Comparison of ENCODE assay signal across 15 mouse cellular contexts in genomic region chr11:44539291-44539930, GRCm38 (mm10). TPM values are rescaled to one million over a fixed set of nuclear protein-coding genes. Genes with fewer than 3 reads are reported as not detected.
DNase-seq lines count a peak whose midpoint lies in the region; ATAC-seq and TF ChIP-seq lines count a peak whose summit lies in the region.
"Had no signal": no experiment of that assay in that cellular context is flagged by ENCODE, and none has a peak within 500 bp of the region (broad histone marks: within the 10 kb centered on the region; RNA-seq: fewer than 3 reads in every experiment).

No protein-coding gene starts in this region.

- H3K9me3 ChIP-seq in liver, embryonic 13.5 days (replicated peaks), result no peaks in the 10 kb centered on the region
- no peaks in the 10 kb centered on the region for H3K9me3 ChIP-seq in liver, embryonic 11.5 days (ENCODE audit: control insufficient read depth, low read length)
- H3K9me3 ChIP-seq in embryonic facial prominence, embryonic 14.5 days (ENCODE audit: control insufficient read depth, low read length), result no peaks in the 10 kb centered on the region
- H3K9me3 ChIP-seq: G1E; neural tube, embryonic 12.5 days had no signal

- H3K4me3 ChIP-seq in liver, embryonic 13.5 days (replicated peaks), result no peak overlapping the region
- H3K4me3 ChIP-seq in liver, embryonic 11.5 days (ENCODE audit: low read depth, low read length), result no peak overlapping the region
- no peak overlapping the region for H3K4me3 ChIP-seq in bone marrow macrophage, adult 2 months (ENCODE audit: insufficient read depth, low read length)
- H3K4me3 ChIP-seq in embryonic facial prominence, embryonic 14.5 days (ENCODE audit: low read depth, low read length), result no peak overlapping the region
- H3K4me3 ChIP-seq in macrophage (ENCODE audit: inconsistent target), result no peak overlapping the region
- H3K4me3 ChIP-seq: neural tube, embryonic 12.5 days had no signal

- peak overlapping the region; percentile 37; the same call in 1 of the 2 replicates for H3K9ac ChIP-seq in liver, embryonic 13.5 days
- H3K9ac ChIP-seq in liver, embryonic 11.5 days (ENCODE audit: low read depth, low read length), result no peak overlapping the region
- no peak overlapping the region for H3K9ac ChIP-seq in embryonic facial prominence, embryonic 14.5 days (ENCODE audit: low read depth, low read length)
- H3K9ac ChIP-seq: neural tube, embryonic 12.5 days had no signal

- peak overlapping the region; percentile 45; the same call in 1 of the 2 replicates for H3K27ac ChIP-seq in liver, embryonic 13.5 days
- no peak overlapping the region for H3K27ac ChIP-seq in liver, embryonic 11.5 days (ENCODE audit: low read depth, low read length)
- peak overlapping the region; percentile 25; the same call in 1 of the 2 replicates for H3K27ac ChIP-seq in bone marrow macrophage, adult 2 months (ENCODE audit: insufficient read depth, low read depth, low read length)
- H3K27ac ChIP-seq in embryonic facial prominence, embryonic 14.5 days (replicated peaks; ENCODE audit: low read depth, low read length), result peak overlapping the region; percentile 47
- H3K27ac ChIP-seq in macrophage, result 0 out of 2 replicates have a peak overlapping the region, but pooled peaks have one; percentile 10
- H3K27ac ChIP-seq: neural tube, embryonic 12.5 days had no signal

- TF ChIP-seq CTCF in bone marrow macrophage, adult 2 months (IDR thresholded peaks at IDR 0.05; ENCODE audit: low read depth, low read length), result no peak

- no peak for DNase-seq in liver, embryonic 13.5 days
- DNase-seq in liver, embryonic 11.5 days (ENCODE audit: low spot score), result no peak
- DNase-seq in embryonic facial prominence, embryonic 14.5 days (ENCODE audit: low spot score), result peak; percentile 49
- no peak for DNase-seq in layer of hippocampus, postnatal 25 days (ENCODE audit: extremely low spot score in 1 of 2, low spot score in 1 of 2)
- DNase-seq in urinary bladder, postnatal 25 days (ENCODE audit: low spot score), result no peak
- DNase-seq in right cerebral cortex, adult 18-20 months, result no peak
- DNase-seq: cerebellum, adult 11 months; gastrocnemius, postnatal 10 days; heart, postnatal 10 days; right cerebral cortex, postnatal 14 days; thymus, adult 18-20 months had no signal

- H3K27me3 ChIP-seq in liver, embryonic 13.5 days, result no peaks in the 10 kb centered on the region
- no peaks in the 10 kb centered on the region for H3K27me3 ChIP-seq in liver, embryonic 11.5 days (replicated peaks; ENCODE audit: control insufficient read depth, insufficient read depth, low read length)
- H3K27me3 ChIP-seq in embryonic facial prominence, embryonic 14.5 days (replicated peaks; ENCODE audit: control insufficient read depth, insufficient read depth, low read length), result no peaks in the 10 kb centered on the region
- H3K27me3 ChIP-seq: neural tube, embryonic 12.5 days had no signal

- H3K4me1 ChIP-seq in liver, embryonic 13.5 days (replicated peaks), result peaks cover 49% of the 10 kb centered on the region
- peaks cover 2% of the 10 kb centered on the region; the same call in 1 of the 2 replicates for H3K4me1 ChIP-seq in liver, embryonic 11.5 days (replicated peaks; ENCODE audit: control insufficient read depth, insufficient read depth, low read length)
- peaks cover 47% of the 10 kb centered on the region for H3K4me1 ChIP-seq in bone marrow macrophage, adult 2 months (ENCODE audit: control insufficient read depth, insufficient read depth, low read length)
- H3K4me1 ChIP-seq in embryonic facial prominence, embryonic 14.5 days (ENCODE audit: control insufficient read depth, insufficient read depth, low read length), result peaks cover 16% of the 10 kb centered on the region

- WGBS in liver, embryonic 13.5 days (ENCODE audit: insufficient replicate concordance), result 90% methylated on average over 10 of the region's 10 CpGs
- 86% methylated on average over 10 of the region's 10 CpGs for WGBS in liver, embryonic 11.5 days
- 37% methylated on average over 10 of the region's 10 CpGs for WGBS in embryonic facial prominence, embryonic 14.5 days
- WGBS in macrophage (ENCODE audit: missing documents), result 63% methylated on average over 10 of the region's 10 CpGs

- H3K79me2 ChIP-seq in macrophage (ENCODE audit: inconsistent target), result peaks cover 65% of the 10 kb centered on the region

- H3K36me3 ChIP-seq in liver, embryonic 13.5 days, result peaks cover 89% of the 10 kb centered on the region
- peaks cover 36% of the 10 kb centered on the region for H3K36me3 ChIP-seq in liver, embryonic 11.5 days (ENCODE audit: control insufficient read depth, insufficient read depth, low read length)
- H3K36me3 ChIP-seq in embryonic facial prominence, embryonic 14.5 days (ENCODE audit: control insufficient read depth, insufficient read depth, low read length), result peaks cover 20% of the 10 kb centered on the region
- 0 out of 2 replicates have a peak, but pooled peaks cover 8% of the 10 kb centered on the region for H3K36me3 ChIP-seq in macrophage (ENCODE audit: inconsistent target)

- H3K4me2 ChIP-seq in liver, embryonic 13.5 days, result no peak overlapping the region
- no peak overlapping the region for H3K4me2 ChIP-seq in liver, embryonic 11.5 days
- H3K4me2 ChIP-seq in embryonic facial prominence, embryonic 14.5 days (ENCODE audit: low read depth, low read length), result no peak overlapping the region; the same call in 1 of the 2 replicates
- H3K4me2 ChIP-seq: neural tube, embryonic 12.5 days had no signal

- no peak for ATAC-seq in liver, embryonic 13.5 days (ENCODE audit: low read depth)
- ATAC-seq in liver, embryonic 11.5 days (replicated peaks; ENCODE audit: low FRiP score), result no peak
- no peak for ATAC-seq in embryonic facial prominence, embryonic 14.5 days (ENCODE audit: low read depth)

- TF ChIP-seq POLR2A in bone marrow macrophage, adult 2 months (IDR thresholded peaks at IDR 0.05; ENCODE audit: borderline replicate concordance, low read depth, low read length), result no peak

RNA-seq across cellular contexts. Expression of gene Rnf145, which starts 20.6 kb away (rescaled TPM):
- polyA plus RNA-seq in liver, embryonic 13.5 days (2015; fragmentation: Nextera tagmentation; extraction: Ambion mirVana), result 45.9 and 47.8 TPM in 2 replicates
- polyA plus RNA-seq in liver, embryonic 11.5 days (2014; fragmentation: Nextera tagmentation; extraction: Ambion mirVana), result 74.4 and 76.3 TPM in 2 replicates
- polyA plus RNA-seq in bone marrow macrophage, adult 2 months (2012; ENCODE audit: insufficient read depth, insufficient read length, missing spikeins), result 36.2 and 43.3 TPM in 2 replicates
- polyA plus RNA-seq in embryonic facial prominence, embryonic 14.5 days (2014; fragmentation: Nextera tagmentation; extraction: Ambion mirVana), result 82.8 and 85.4 TPM in 2 replicates
- 100 to 1,000 TPM in 20 of 26 experiments, 10 to 100 TPM in 6; 32.3 to 381 (median 203) TPM for total RNA-seq in macrophage (2018; cell fraction: chromatin; rRNA removed)
- total RNA-seq in macrophage (2018; cell fraction: cytosol; rRNA removed), result 10 to 100 TPM; 19.5 to 61.0 (median 32.2) TPM
- 100 to 1,000 TPM in 16 of 26 experiments, 10 to 100 TPM in 10; 53.3 to 338 (median 138) TPM for total RNA-seq in macrophage (2018; cell fraction: nucleus; rRNA removed)
- polyA plus RNA-seq in macrophage (2018), result 22.5 to 32.8 TPM (median 26.5 TPM) in 3 replicates
- 100 to 1,000 TPM in 1 of 2 experiments, 10 to 100 TPM in 1; 90.7 to 106 TPM for total RNA-seq in layer of hippocampus, postnatal 25 days (2021)
